Mouse (Mus musculus): ENCODE data around the gene Fgfbp1. TPM values are rescaled to one million over a fixed set of nuclear protein-coding genes. Genes with fewer than 3 reads are reported as not detected.

The Fgfbp1 gene
- polyA plus RNA-seq, 1 experiment from 2014 or later, result 12.1 TPM

DNA sequence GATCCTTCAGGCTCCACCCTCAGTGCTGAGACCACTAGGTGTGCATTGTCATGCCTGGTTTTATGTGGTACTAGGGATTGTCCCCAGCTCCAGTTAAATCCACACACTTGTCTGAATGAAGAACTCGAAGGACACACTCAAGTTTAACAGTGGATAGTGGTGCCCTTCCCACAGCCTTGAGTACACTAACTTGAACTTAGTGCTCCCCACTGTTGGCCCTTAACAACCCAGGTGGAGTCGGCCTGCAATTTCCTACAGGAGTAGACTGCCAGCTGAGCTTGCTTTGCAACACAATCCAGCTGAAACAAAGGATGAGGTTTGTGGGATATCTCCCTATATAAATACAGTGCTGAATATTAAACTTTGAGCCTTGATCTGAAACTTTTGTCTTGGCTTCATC is 12.9 kb downstream of the Fgfbp1 start:
- TF ChIP-seq CTCF (IDR thresholded peaks at IDR 0.05; ENCODE audit: low read depth), result no peak
- Histone ChIP-seq H3K27ac (ENCODE audit: low read depth) (no peak overlapping the region), H3K9me3 (ENCODE audit: low read depth, low read length) (no peaks in the 10 kb centered on the region), H3K4me2 (no peak overlapping the region), H3K9ac (no peak overlapping the region), H3K4me3 (ENCODE audit: low read depth, low read length) (no peak overlapping the region), H3K4me1 (ENCODE audit: insufficient read depth) (no peaks in the 10 kb centered on the region), H3K36me3 (ENCODE audit: insufficient read depth) (no peaks in the 10 kb centered on the region), H3K27me3 (ENCODE audit: insufficient read depth, low read length) (no peaks in the 10 kb centered on the region)
- ATAC-seq (ENCODE audit: insufficient read depth) (no peak), DNase-seq (no peak)
- 56% methylated on average over 2 of the region's 2 CpGs for WGBS

DNA sequence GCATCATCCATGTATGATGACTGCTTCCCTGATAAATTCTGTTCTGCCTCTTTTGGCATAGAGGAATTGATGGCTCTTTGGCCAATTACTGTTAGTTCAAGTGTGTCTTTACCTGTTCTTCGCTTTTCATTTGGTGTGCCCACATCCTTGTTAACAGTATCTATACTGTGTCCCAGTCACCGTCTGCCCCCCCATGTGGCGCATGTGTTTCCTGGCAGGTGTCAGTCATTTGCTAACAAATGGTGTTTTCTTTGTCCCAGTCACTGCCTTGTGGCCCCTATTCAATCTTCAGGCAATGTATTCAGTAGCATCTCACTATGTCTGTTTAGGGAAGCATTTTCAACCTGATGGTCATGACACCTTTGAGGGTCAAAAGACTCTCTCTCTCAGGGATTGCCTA is 20.5 kb downstream of the Fgfbp1 start:
- ATAC-seq (ENCODE audit: insufficient read depth), result no peak
- no peak for DNase-seq
- 87% methylated on average over 3 of the region's 3 CpGs for whole genome bisulfite sequencing
- Histone ChIP-seq H3K27me3 (ENCODE audit: insufficient read depth, low read length) (no peaks in the 10 kb centered on the region), H3K4me3 (ENCODE audit: low read depth, low read length) (no peak overlapping the region), H3K36me3 (ENCODE audit: insufficient read depth) (no peaks in the 10 kb centered on the region), H3K9me3 (ENCODE audit: low read depth, low read length) (no peaks in the 10 kb centered on the region), H3K4me2 (no peak overlapping the region), H3K9ac (no peak overlapping the region), H3K27ac (ENCODE audit: low read depth) (no peak overlapping the region), H3K4me1 (ENCODE audit: insufficient read depth) (no peaks in the 10 kb centered on the region)
- no peak for TF ChIP-seq CTCF (IDR thresholded peaks at IDR 0.05; ENCODE audit: low read depth)

GRCm38 (mm10) chr5:43959884-43960440 is 21.6 kb downstream of the Fgfbp1 start:
- no peak overlapping the region for H3K4me3 ChIP-seq (ENCODE audit: low read depth, low read length)
- no peaks in the 10 kb centered on the region for H3K36me3 ChIP-seq (ENCODE audit: insufficient read depth)
- H3K4me2 ChIP-seq, result no peak overlapping the region
- TF ChIP-seq CTCF (IDR thresholded peaks at IDR 0.05; ENCODE audit: low read depth), result no peak
- H3K9me3 ChIP-seq (ENCODE audit: low read depth, low read length), result no peaks in the 10 kb centered on the region
- ATAC-seq (ENCODE audit: insufficient read depth) (no peak), DNase-seq (no peak)
- H3K27ac ChIP-seq (ENCODE audit: low read depth), result no peak overlapping the region
- no peaks in the 10 kb centered on the region for H3K4me1 ChIP-seq (ENCODE audit: insufficient read depth)
- 68% methylated on average over 3 of the region's 3 CpGs for WGBS
- no peak overlapping the region for H3K9ac ChIP-seq
- no peaks in the 10 kb centered on the region for H3K27me3 ChIP-seq (ENCODE audit: insufficient read depth, low read length)

GRCm38 (mm10) chr5:43953241-43953640 is 28.3 kb downstream of the Fgfbp1 start:
- no peaks in the 10 kb centered on the region for H3K36me3 ChIP-seq (ENCODE audit: insufficient read depth)
- WGBS, result 65% methylated on average over 1 of the region's 1 CpGs
- no peak overlapping the region for H3K27ac ChIP-seq (ENCODE audit: low read depth)
- no peaks in the 10 kb centered on the region for H3K4me1 ChIP-seq (ENCODE audit: insufficient read depth)
- DNase-seq (no peak), ATAC-seq (ENCODE audit: insufficient read depth) (no peak)
- H3K9ac ChIP-seq, result no peak overlapping the region
- no peak overlapping the region for H3K4me3 ChIP-seq (ENCODE audit: low read depth, low read length)
- TF ChIP-seq CTCF (IDR thresholded peaks at IDR 0.05; ENCODE audit: low read depth), result no peak
- no peaks in the 10 kb centered on the region for H3K27me3 ChIP-seq (ENCODE audit: insufficient read depth, low read length)
- H3K4me2 ChIP-seq, result no peak overlapping the region
- H3K9me3 ChIP-seq (ENCODE audit: low read depth, low read length), result no peaks in the 10 kb centered on the region

GRCm38 (mm10) chr5:43948748-43949275 is 32.8 kb downstream of the Fgfbp1 start:
- H3K4me2 ChIP-seq, result peak overlapping the region; percentile 60
- H3K4me1 ChIP-seq (ENCODE audit: insufficient read depth), result 0 out of 2 replicates have a peak, but pooled peaks cover 3% of the 10 kb centered on the region
- H3K27me3 ChIP-seq (ENCODE audit: insufficient read depth, low read length), result no peaks in the 10 kb centered on the region
- no peak overlapping the region for H3K9ac ChIP-seq
- no peak overlapping the region for H3K4me3 ChIP-seq (ENCODE audit: low read depth, low read length)
- DNase-seq (peak; percentile 52), ATAC-seq (ENCODE audit: insufficient read depth) (peak; percentile 36; the same call in 1 of the 2 replicates)
- H3K27ac ChIP-seq (ENCODE audit: low read depth), result peak overlapping the region; percentile 64
- 4% methylated on average over 8 of the region's 8 CpGs for WGBS
- TF ChIP-seq CTCF (IDR thresholded peaks at IDR 0.05; ENCODE audit: low read depth), result no peak
- H3K9me3 ChIP-seq (ENCODE audit: low read depth, low read length), result no peaks in the 10 kb centered on the region; the same call in 1 of the 2 replicates
- H3K36me3 ChIP-seq (ENCODE audit: insufficient read depth), result no peaks in the 10 kb centered on the region

GRCm38 (mm10) chr5:43948111-43948743 is 33.4 kb downstream of the Fgfbp1 start:
- Histone ChIP-seq H3K4me1 (ENCODE audit: insufficient read depth) (0 out of 2 replicates have a peak, but pooled peaks cover 3% of the 10 kb centered on the region), H3K27me3 (ENCODE audit: insufficient read depth, low read length) (no peaks in the 10 kb centered on the region), H3K36me3 (ENCODE audit: insufficient read depth) (no peaks in the 10 kb centered on the region), H3K4me3 (ENCODE audit: low read depth, low read length) (peak overlapping the region; percentile 21), H3K27ac (ENCODE audit: low read depth) (peak overlapping the region; percentile 64), H3K9ac (no peak overlapping the region), H3K4me2 (peak overlapping the region; percentile 60), H3K9me3 (ENCODE audit: low read depth, low read length) (no peaks in the 10 kb centered on the region; the same call in 1 of the 2 replicates)
- WGBS, result 2% methylated on average over 27 of the region's 27 CpGs
- peak; percentile 77 for DNase-seq
- TF ChIP-seq CTCF (IDR thresholded peaks at IDR 0.05; ENCODE audit: low read depth), result no peak
- ATAC-seq (ENCODE audit: insufficient read depth), result peak; percentile 99

DNA sequence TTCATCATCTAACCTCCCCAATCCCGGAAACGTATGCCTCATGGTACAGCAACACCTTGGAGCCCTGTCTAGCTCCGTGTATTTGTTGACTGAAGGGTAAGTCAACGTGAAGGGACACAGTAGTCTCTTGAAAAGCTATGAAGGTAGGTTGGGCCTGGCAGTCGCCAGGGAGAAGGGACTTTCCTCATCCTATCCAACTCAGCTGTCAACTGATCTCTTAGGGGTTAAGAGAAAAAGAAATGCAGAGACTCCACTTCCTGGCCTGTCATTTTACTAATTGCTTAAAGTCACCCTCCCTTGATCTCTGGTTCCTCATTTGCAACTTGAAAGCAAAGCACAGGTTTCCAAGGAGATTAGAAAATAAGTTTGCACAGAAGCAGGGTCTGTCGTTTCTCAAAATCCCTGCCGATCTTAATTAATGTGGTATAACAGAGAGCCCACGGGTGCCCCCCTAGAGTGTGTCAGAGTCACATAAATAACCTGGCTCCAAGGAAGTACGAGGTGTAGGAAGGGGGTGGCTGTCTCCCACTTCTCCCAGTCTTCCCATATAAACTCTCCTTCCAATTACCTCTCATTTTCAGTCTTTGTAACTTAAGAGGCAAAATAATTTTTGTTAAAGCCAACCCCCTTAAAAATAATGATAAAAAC is 34.1 kb downstream of the Fgfbp1 start:
- Histone ChIP-seq H3K4me2 (peak overlapping the region; percentile 60), H3K9ac (no peak overlapping the region), H3K27me3 (ENCODE audit: insufficient read depth, low read length) (no peaks in the 10 kb centered on the region), H3K4me3 (ENCODE audit: low read depth, low read length) (no peak overlapping the region), H3K27ac (ENCODE audit: low read depth) (peak overlapping the region; percentile 61), H3K4me1 (ENCODE audit: insufficient read depth) (0 out of 2 replicates have a peak, but pooled peaks cover 3% of the 10 kb centered on the region), H3K9me3 (ENCODE audit: low read depth, low read length) (no peaks in the 10 kb centered on the region; the same call in 1 of the 2 replicates), H3K36me3 (ENCODE audit: insufficient read depth) (no peaks in the 10 kb centered on the region)
- ATAC-seq (ENCODE audit: insufficient read depth), result no peak
- DNase-seq, result peak; percentile 3
- 12% methylated on average over 9 of the region's 9 CpGs for WGBS
- TF ChIP-seq CTCF (IDR thresholded peaks at IDR 0.05; ENCODE audit: low read depth), result no peak

Data from lung, embryonic 14.5 days (tissue).